Mouse (Mus musculus): ENCODE data around the gene Dolpp1. TPM values are rescaled to one million over a fixed set of nuclear protein-coding genes. Genes with fewer than 3 reads are reported as not detected.

The Dolpp1 gene
- total RNA-seq, 1 experiment, result 55.6 TPM

DNA sequence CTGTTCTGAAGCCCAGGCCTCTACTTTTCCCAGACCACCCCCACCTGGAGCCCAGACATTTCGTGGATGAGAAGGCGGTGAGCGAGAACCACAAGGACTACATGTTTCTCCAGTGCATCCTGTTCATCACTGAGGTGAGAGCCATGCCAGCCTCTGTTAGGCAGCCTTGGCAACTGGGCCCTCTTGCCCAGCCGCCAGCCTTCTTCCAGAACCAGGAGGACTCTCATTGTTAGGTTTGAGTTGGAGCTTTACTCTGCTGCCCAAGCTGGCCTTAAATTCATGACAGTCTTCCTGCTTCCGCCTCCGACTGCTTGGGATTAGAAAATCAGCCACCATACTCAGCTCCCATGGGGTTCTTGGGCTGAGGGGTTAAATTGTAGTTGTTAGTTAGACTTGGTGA is 47.6 kb downstream of the Dolpp1 start:
- Histone ChIP-seq H3K9me3 (ENCODE audit: control insufficient read depth, insufficient read depth, low read depth, low read length) (no peaks in the 10 kb centered on the region), H3K4me3 (ENCODE audit: insufficient read depth in 1 of 2, low read depth in 1 of 2, low read length in 2 of 2, poor library complexity in 1 of 2, severe bottlenecking in 1 of 2) (no peak overlapping the region), H3K36me3 (ENCODE audit: control insufficient read depth, insufficient read depth, low read length, poor library complexity, severe bottlenecking) (peaks cover 41% of the 10 kb centered on the region), H3K27ac (ENCODE audit: insufficient read depth, low read depth, low read length, poor library complexity, severe bottlenecking) (no peak overlapping the region), H3K9ac (ENCODE audit: insufficient read depth, low read depth, low read length, poor library complexity, severe bottlenecking) (no peak overlapping the region), H3K4me1 (ENCODE audit: control insufficient read depth in 2 of 2, insufficient read depth in 2 of 2, low read length in 2 of 2, poor library complexity in 1 of 2) (peaks cover 7 to 15% of the 10 kb centered on the region in 2 experiments)
- no peak for DNase-seq (ENCODE audit: low read depth, low spot score)
- in situ Hi-C loops (cut with MboI; ENCODE audit: low sequenced_read_pairs in 2 of 2, unreplicated experiment in 2 of 2), result no loop called here
- TF ChIP-seq MAFK (IDR thresholded peaks at IDR 0.05; ENCODE audit: insufficient read depth, low read depth, low read length) (no peak), CHD2 (IDR thresholded peaks at IDR 0.05; ENCODE audit: low read depth, low read length) (no peak), HCFC1 (IDR thresholded peaks at IDR 0.05; ENCODE audit: borderline replicate concordance, insufficient read depth, low read length) (no peak), ZNF384 (IDR thresholded peaks at IDR 0.05; ENCODE audit: low read depth, low read length) (no peak), ZC3H11A (IDR thresholded peaks at IDR 0.05; ENCODE audit: borderline replicate concordance, low read depth, low read length) (no peak)

DNA sequence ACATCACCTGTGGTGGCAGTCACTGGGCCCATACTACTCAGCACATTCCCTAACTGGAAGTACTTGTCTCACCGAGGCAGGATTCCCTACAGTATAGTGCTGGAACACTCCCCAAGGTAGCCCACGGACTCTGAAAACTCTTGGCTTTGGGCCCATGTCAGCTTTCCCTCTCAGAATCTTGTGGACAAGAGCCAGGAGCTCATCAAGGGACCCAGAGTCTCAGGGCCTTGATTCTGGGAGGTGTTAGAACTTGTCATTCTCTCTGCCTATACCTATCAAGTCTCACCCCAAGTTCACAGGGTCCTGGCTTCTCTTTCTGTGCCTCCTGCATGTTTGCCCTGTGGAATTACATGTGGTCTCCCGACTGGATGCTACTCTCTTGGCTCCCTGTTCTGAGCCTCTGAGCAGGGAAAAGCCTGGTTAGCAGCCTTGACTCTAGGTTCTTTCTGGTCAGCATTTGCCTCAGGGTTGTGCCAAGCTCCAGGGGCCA is 48.2 kb downstream of the Dolpp1 start:
- Histone ChIP-seq H3K4me3 (ENCODE audit: insufficient read depth in 1 of 2, low read depth in 1 of 2, low read length in 2 of 2, poor library complexity in 1 of 2, severe bottlenecking in 1 of 2) (no peak overlapping the region), H3K9ac (ENCODE audit: insufficient read depth, low read depth, low read length, poor library complexity, severe bottlenecking) (no peak overlapping the region), H3K36me3 (ENCODE audit: control insufficient read depth, insufficient read depth, low read length, poor library complexity, severe bottlenecking) (peaks cover 41% of the 10 kb centered on the region), H3K4me1 (ENCODE audit: control insufficient read depth in 2 of 2, insufficient read depth in 2 of 2, low read length in 2 of 2, poor library complexity in 1 of 2) (peaks cover 11 to 17% of the 10 kb centered on the region in 2 experiments), H3K9me3 (ENCODE audit: control insufficient read depth, insufficient read depth, low read depth, low read length) (no peaks in the 10 kb centered on the region), H3K27ac (ENCODE audit: insufficient read depth, low read depth, low read length, poor library complexity, severe bottlenecking) (no peak overlapping the region; the same call in 1 of the 2 replicates)
- in situ Hi-C loops (cut with MboI; ENCODE audit: low sequenced_read_pairs in 2 of 2, unreplicated experiment in 2 of 2), result no loop called here
- TF ChIP-seq ZNF384 (IDR thresholded peaks at IDR 0.05; ENCODE audit: low read depth, low read length), result no peak
- DNase-seq (ENCODE audit: low read depth, low spot score), result no peak

DNA sequence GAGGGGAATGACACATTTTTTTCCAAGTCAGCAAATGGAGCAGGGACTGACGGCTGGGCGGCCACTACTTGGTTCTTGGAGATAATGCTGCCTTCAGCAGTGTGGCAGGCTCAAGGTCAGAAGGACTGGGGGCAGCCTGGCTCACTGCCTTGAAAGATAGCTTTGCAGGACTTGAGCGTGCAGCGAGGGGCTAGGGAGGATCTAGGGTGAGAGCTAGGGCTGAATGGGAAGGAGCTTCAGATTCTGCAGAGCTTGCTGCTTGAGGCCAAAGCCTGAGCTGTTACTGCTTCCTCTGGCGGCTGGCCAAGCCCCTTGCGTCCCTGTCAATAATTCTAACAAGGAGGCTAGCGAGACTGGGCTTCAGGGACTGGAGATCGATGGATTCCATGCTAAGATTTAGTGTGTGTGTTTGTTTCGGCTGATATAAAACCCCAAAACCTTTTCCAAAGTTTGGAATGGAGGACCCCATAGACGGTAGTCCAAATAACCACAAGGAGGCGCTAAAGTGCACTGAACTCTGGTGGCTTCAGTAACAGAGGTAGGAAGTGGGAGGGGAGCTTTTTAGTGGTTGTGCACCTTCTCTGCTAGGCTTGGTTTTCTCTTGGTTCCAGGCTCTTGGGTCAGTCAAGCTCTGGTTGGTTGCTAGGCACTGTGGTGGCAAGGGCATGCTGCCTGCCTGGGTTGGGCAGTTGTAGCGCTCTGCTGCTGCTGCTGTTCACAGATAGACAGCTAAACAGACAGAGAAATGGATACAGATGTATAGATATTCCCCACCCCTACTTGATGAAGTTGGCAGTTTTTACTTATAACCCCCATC is 48.9 kb downstream of the Dolpp1 start:
- Histone ChIP-seq H3K9me3 (ENCODE audit: control insufficient read depth, insufficient read depth, low read depth, low read length) (no peaks in the 10 kb centered on the region), H3K4me3 (ENCODE audit: insufficient read depth in 1 of 2, low read depth in 1 of 2, low read length in 2 of 2, poor library complexity in 1 of 2, severe bottlenecking in 1 of 2) (peak overlapping the region in 1 of 2 experiments; percentile 11; a peak in 2 of 4 replicates), H3K36me3 (ENCODE audit: control insufficient read depth, insufficient read depth, low read length, poor library complexity, severe bottlenecking) (peaks cover 44% of the 10 kb centered on the region), H3K4me1 (ENCODE audit: control insufficient read depth in 2 of 2, insufficient read depth in 2 of 2, low read length in 2 of 2, poor library complexity in 1 of 2) (peaks cover 12 to 23% of the 10 kb centered on the region in 2 experiments), H3K27ac (ENCODE audit: insufficient read depth, low read depth, low read length, poor library complexity, severe bottlenecking) (peak overlapping the region; percentile 90), H3K9ac (ENCODE audit: insufficient read depth, low read depth, low read length, poor library complexity, severe bottlenecking) (peak overlapping the region; percentile 53; the same call in 1 of the 2 replicates)
- TF ChIP-seq ZNF384 (IDR thresholded peaks at IDR 0.05; ENCODE audit: low read depth, low read length) (no peak), CHD2 (IDR thresholded peaks at IDR 0.05; ENCODE audit: low read depth, low read length) (no peak), HCFC1 (IDR thresholded peaks at IDR 0.05; ENCODE audit: borderline replicate concordance, insufficient read depth, low read length) (no peak), ZC3H11A (IDR thresholded peaks at IDR 0.05; ENCODE audit: borderline replicate concordance, low read depth, low read length) (peak; percentile 55; the same call in 1 of the 2 replicates)
- DNase-seq (ENCODE audit: low read depth, low spot score), result peak; percentile 77
- in situ Hi-C loops (cut with MboI; ENCODE audit: low sequenced_read_pairs in 2 of 2, unreplicated experiment in 2 of 2), result no loop called here

DNA sequence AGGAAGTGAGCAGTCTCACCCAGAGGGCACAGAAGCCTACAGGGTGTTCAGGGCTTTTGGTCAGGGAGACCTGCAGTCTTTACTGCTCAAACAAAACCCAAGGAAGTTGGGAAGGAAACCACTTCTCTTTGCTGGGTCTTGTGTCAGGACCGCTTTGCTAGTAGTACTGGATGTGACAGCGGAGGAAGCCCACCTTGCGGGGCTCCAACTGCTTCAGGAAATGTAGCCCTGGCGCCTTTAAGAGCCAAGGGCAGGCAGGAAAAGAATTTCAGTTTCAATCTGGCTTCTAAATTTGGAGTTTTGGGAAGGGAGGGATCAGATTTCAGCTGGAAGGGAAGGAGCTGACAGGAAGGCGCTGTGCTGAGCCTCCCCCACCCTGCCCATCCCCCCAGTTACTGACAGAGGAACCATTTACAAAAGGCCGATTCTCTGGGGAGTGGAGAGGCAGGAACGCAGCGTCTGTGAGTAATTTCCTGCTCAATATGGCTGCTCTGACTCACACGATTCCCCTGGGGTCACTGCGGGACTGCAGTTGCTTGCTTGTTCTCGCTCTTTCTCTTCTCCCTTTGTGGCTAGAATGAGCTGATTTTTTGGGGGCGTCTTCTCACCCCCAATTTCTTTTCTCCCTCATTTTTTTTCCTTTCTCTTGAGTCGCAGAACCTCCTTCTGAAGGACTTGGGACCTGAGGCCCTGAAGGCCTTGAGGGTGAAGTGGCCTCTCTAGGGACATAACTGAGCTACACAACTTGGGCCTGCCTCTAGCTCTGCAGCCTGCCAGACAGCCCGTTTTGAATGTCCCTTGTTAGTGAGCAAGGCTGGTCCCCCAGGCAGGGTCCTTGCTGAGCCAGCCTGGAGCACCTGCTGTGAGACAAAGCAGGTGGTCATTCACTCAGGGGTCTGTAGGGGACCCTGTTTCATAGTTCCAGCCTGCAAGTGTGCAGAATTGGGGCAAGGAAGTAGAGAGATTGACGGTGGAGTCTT is 49.8 kb downstream of the Dolpp1 start:
- H3K36me3 ChIP-seq (ENCODE audit: control insufficient read depth, insufficient read depth, low read length, poor library complexity, severe bottlenecking), result peaks cover 43% of the 10 kb centered on the region
- H3K4me3 ChIP-seq (ENCODE audit: insufficient read depth in 1 of 2, low read depth in 1 of 2, low read length in 2 of 2, poor library complexity in 1 of 2, severe bottlenecking in 1 of 2), result peak overlapping the region; percentile 52 to 61
- no peaks in the 10 kb centered on the region for H3K9me3 ChIP-seq (ENCODE audit: control insufficient read depth, insufficient read depth, low read depth, low read length)

More for the DNA sequence above, 49.8 kb downstream of the Dolpp1 start:
- Histone ChIP-seq H3K27ac (ENCODE audit: insufficient read depth, low read depth, low read length, poor library complexity, severe bottlenecking) (peak overlapping the region; percentile 92), H3K9ac (ENCODE audit: insufficient read depth, low read depth, low read length, poor library complexity, severe bottlenecking) (peak overlapping the region; percentile 59), H3K4me1 (ENCODE audit: control insufficient read depth in 2 of 2, insufficient read depth in 2 of 2, low read length in 2 of 2, poor library complexity in 1 of 2) (peaks cover 10 to 31% of the 10 kb centered on the region in 2 experiments)
- TF ChIP-seq MAFK (IDR thresholded peaks at IDR 0.05; ENCODE audit: insufficient read depth, low read depth, low read length) (no peak), CHD2 (IDR thresholded peaks at IDR 0.05; ENCODE audit: low read depth, low read length) (peak; percentile 90), ZC3H11A (IDR thresholded peaks at IDR 0.05; ENCODE audit: borderline replicate concordance, low read depth, low read length) (no peak), ZNF384 (IDR thresholded peaks at IDR 0.05; ENCODE audit: low read depth, low read length) (no peak), HCFC1 (IDR thresholded peaks at IDR 0.05; ENCODE audit: borderline replicate concordance, insufficient read depth, low read length) (peak; percentile 85)
- in situ Hi-C loops (cut with MboI; ENCODE audit: low sequenced_read_pairs in 2 of 2, unreplicated experiment in 2 of 2), result no loop called here
- peak; percentile 86 for DNase-seq (ENCODE audit: low read depth, low spot score)
